Mouse (Mus musculus): Measurements from ENCODE around the gene Pakap.

- TF ChIP-seq CTCF (IDR thresholded peaks at IDR 0.05; ENCODE audit: borderline replicate concordance, insufficient read depth, low read length): no peak
- TF ChIP-seq POLR2A (IDR thresholded peaks at IDR 0.05; ENCODE audit: low read depth, low read length): no peak
Observed at GRCm38 (mm10) chr4:57697918-57698611, 130.1 kb downstream of the Pakap start.
